Mouse (Mus musculus): Measurements from ENCODE around the gene Tnrc6c. TPM values are rescaled to one million over a fixed set of nuclear protein-coding genes. Genes with fewer than 3 reads are reported as not detected.

The Tnrc6c gene
- polyA plus RNA-seq, 1 experiment from 2014 or later: 12.6 TPM

DNA sequence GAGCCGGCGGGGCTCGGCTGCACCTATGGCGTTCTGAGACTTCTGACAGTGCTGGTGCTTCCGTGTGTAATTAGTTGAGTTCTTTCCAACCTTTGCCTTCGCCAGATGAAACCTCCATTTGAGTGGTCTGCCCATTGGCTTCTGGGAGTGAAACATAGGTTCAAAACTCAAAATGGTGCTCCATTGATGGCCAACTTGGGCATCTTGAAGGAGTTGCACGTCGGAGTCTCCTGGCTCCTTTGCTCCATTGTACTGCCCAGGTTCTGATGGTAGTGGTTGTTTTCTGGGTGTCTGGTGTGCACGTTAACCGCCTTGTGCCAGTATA is 1.9 kb downstream of the Tnrc6c start:
- Histone ChIP-seq H3K4me3 (ENCODE audit: low read depth, low read length) (peak overlapping the region; percentile 68), H3K4me2 (ENCODE audit: low read length) (peak overlapping the region; percentile 74), H3K36me3 (ENCODE audit: control insufficient read depth, insufficient read depth, low read length) (no peaks in the 10 kb centered on the region), H3K27ac (ENCODE audit: low read depth) (no peak overlapping the region), H3K27me3 (replicated peaks; ENCODE audit: control insufficient read depth, insufficient read depth, low read length) (no peaks in the 10 kb centered on the region), H3K4me1 (replicated peaks; ENCODE audit: control insufficient read depth, insufficient read depth, low read length) (peaks cover 37% of the 10 kb centered on the region), H3K9me3 (ENCODE audit: control insufficient read depth, low read length) (no peaks in the 10 kb centered on the region), H3K9ac (ENCODE audit: low read length) (peak overlapping the region; percentile 94)
- WGBS: 9% methylated on average over 10 of the region's 10 CpGs
- ATAC-seq (replicated peaks; ENCODE audit: low FRiP score, low TSS enrichment, low read depth): no peak
- DNase-seq (ENCODE audit: low spot score): peak; percentile 59

DNA sequence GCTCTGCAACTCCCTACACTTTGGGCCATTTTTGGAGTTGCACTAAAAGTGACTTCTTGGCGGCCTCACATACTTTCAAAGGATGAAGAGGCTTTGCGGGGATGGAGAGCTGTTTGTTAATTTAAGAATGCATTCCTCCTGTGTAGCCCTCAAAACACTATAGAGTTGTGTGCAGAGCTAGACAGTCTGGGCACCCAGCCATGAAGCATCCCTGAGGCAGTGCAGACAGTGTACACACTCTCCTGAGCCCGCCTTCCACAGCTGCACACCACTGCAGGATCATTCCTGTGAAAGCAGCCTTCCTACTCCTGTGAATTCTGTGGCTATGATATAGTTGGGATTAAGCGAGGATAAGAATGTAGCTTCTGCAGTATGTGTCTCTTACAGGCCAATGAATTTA is 4.9 kb downstream of the Tnrc6c start:
- H3K36me3 ChIP-seq (ENCODE audit: control insufficient read depth, insufficient read depth, low read length): no peaks in the 10 kb centered on the region
- H3K27me3 ChIP-seq (replicated peaks; ENCODE audit: control insufficient read depth, insufficient read depth, low read length): no peaks in the 10 kb centered on the region
- H3K4me1 ChIP-seq (replicated peaks; ENCODE audit: control insufficient read depth, insufficient read depth, low read length): peaks cover 29% of the 10 kb centered on the region
- H3K4me2 ChIP-seq (ENCODE audit: low read length): no peak overlapping the region
- H3K27ac ChIP-seq (ENCODE audit: low read depth): no peak overlapping the region
- DNase-seq (ENCODE audit: low spot score): peak; percentile 70
- H3K9me3 ChIP-seq (ENCODE audit: control insufficient read depth, low read length): no peaks in the 10 kb centered on the region
- no peak overlapping the region for H3K9ac ChIP-seq (ENCODE audit: low read length)
- H3K4me3 ChIP-seq (ENCODE audit: low read depth, low read length): no peak overlapping the region
- 42% methylated on average over 4 of the region's 4 CpGs for WGBS
- no peak for ATAC-seq (replicated peaks; ENCODE audit: low FRiP score, low TSS enrichment, low read depth)

DNA sequence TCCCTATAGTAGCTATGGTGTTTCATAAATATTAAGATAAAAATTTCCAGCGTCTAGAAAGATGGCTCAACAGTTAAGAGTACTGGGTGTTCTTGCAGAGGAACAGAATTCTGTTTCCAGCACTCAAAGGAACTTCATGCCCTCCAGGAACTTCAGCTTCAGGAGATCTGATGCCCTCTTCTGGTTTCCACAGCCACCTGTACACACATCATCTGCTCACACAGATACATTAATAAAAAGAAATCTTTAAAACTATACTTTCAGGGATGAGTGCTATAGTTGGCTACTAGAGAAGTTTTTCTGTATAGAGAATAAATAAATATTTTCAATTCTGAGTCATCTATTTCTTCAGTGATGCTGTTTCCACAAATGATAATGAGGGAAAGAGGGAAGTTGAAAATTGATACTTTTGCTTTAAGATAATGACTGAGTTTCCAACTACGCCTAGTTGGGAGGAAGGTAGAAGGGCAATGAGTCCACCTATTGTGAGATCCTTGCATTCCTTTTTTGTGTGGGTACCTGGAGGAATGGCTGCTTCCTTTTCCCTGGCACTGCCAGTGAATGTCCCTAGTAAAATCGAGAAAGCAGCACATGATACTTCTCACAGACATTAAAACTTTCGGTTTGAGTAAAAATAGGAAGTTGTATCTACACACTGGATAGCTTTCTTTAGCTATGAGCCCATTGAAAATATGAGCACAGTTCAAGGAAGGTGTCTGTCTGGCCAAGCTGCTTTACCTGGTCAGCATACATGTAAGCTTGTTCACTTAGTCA is 9.1 kb downstream of the Tnrc6c start:
- ATAC-seq (replicated peaks; ENCODE audit: low FRiP score, low TSS enrichment, low read depth) (no peak), DNase-seq (ENCODE audit: low spot score) (no peak)
- Histone ChIP-seq H3K9me3 (ENCODE audit: control insufficient read depth, low read length) (no peaks in the 10 kb centered on the region), H3K27ac (ENCODE audit: low read depth) (no peak overlapping the region), H3K9ac (ENCODE audit: low read length) (no peak overlapping the region), H3K4me1 (replicated peaks; ENCODE audit: control insufficient read depth, insufficient read depth, low read length) (peaks cover 15% of the 10 kb centered on the region), H3K4me3 (ENCODE audit: low read depth, low read length) (no peak overlapping the region), H3K36me3 (ENCODE audit: control insufficient read depth, insufficient read depth, low read length) (no peaks in the 10 kb centered on the region), H3K27me3 (replicated peaks; ENCODE audit: control insufficient read depth, insufficient read depth, low read length) (no peaks in the 10 kb centered on the region), H3K4me2 (ENCODE audit: low read length) (no peak overlapping the region)
- WGBS: 83% methylated on average over 4 of the region's 4 CpGs

DNA sequence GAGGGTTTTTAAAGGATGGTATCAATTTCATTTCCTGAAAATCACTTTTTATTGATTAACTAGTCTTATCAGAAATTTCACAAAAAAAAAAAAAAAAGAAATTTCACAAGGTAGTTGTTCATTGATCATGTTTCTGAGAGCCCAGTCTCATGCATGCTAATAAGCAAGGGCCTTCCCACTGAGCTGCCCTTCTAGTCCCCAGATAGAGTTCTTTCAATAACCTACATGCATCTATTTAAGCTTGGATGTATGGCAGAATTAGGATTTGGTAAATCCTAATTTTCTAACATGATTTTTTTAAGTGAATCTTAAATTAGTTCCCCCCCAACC is 9.7 kb downstream of the Tnrc6c start:
- Histone ChIP-seq H3K27ac (ENCODE audit: low read depth) (no peak overlapping the region), H3K9ac (ENCODE audit: low read length) (no peak overlapping the region), H3K36me3 (ENCODE audit: control insufficient read depth, insufficient read depth, low read length) (no peaks in the 10 kb centered on the region), H3K9me3 (ENCODE audit: control insufficient read depth, low read length) (no peaks in the 10 kb centered on the region), H3K4me2 (ENCODE audit: low read length) (no peak overlapping the region), H3K4me3 (ENCODE audit: low read depth, low read length) (no peak overlapping the region), H3K27me3 (replicated peaks; ENCODE audit: control insufficient read depth, insufficient read depth, low read length) (no peaks in the 10 kb centered on the region), H3K4me1 (replicated peaks; ENCODE audit: control insufficient read depth, insufficient read depth, low read length) (peaks cover 12% of the 10 kb centered on the region)
- ATAC-seq (replicated peaks; ENCODE audit: low FRiP score, low TSS enrichment, low read depth) (no peak), DNase-seq (ENCODE audit: low spot score) (no peak)

DNA sequence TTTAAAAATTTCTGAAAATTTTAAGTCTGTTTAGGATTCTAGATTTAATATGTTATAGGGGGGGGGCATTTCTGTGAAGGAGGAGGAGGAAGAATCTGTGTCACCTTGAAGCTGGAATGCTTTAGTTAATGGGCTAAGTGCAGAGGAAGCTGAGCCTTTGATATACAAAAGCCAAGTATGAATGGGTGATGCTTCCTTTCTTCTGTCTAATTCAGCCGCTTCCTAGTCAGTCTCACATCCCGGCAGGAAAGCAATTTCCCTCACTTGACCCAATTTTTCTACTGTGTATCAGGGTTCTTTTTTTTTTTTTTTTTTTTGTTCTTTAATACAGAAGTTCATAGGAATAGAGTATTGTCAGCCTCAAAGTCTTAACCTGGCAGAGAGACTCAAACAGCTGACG is 11.1 kb downstream of the Tnrc6c start:
- H3K4me1 ChIP-seq (replicated peaks; ENCODE audit: control insufficient read depth, insufficient read depth, low read length): 0 out of 2 replicates have a peak, but pooled peaks cover 6% of the 10 kb centered on the region
- no peaks in the 10 kb centered on the region for H3K9me3 ChIP-seq (ENCODE audit: control insufficient read depth, low read length)
- no peak overlapping the region for H3K4me2 ChIP-seq (ENCODE audit: low read length)
- no peak for ATAC-seq (replicated peaks; ENCODE audit: low FRiP score, low TSS enrichment, low read depth)
- no peak overlapping the region for H3K27ac ChIP-seq (ENCODE audit: low read depth)
- no peak overlapping the region for H3K4me3 ChIP-seq (ENCODE audit: low read depth, low read length)
- 62% methylated on average over 3 of the region's 3 CpGs for WGBS
- DNase-seq (ENCODE audit: low spot score): peak; percentile 13
- no peaks in the 10 kb centered on the region for H3K27me3 ChIP-seq (replicated peaks; ENCODE audit: control insufficient read depth, insufficient read depth, low read length)
- H3K36me3 ChIP-seq (ENCODE audit: control insufficient read depth, insufficient read depth, low read length): no peaks in the 10 kb centered on the region
- no peak overlapping the region for H3K9ac ChIP-seq (ENCODE audit: low read length)

DNA sequence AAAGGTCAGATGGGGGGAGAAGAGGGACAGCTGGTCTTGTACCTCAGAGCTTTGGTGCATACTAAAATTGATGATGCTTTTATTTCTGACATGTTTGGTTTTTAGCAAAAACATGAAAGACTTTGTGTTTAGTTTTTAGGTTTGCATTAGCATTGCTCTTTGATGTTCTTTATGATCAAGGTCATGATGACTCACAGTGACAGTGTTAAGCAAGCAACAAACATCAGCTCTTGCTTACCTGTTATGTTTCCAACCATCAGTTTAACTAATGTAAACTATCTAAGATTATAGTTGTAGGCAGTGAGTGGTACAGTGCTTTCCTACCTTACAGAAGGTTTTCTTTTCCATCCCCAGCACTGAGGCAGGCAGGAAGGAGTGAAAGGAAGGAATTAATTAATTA is 12.5 kb downstream of the Tnrc6c start:
- Histone ChIP-seq H3K4me2 (ENCODE audit: low read length) (no peak overlapping the region), H3K9ac (ENCODE audit: low read length) (no peak overlapping the region), H3K4me1 (replicated peaks; ENCODE audit: control insufficient read depth, insufficient read depth, low read length) (0 out of 2 replicates have a peak, but pooled peaks cover 6% of the 10 kb centered on the region), H3K27me3 (replicated peaks; ENCODE audit: control insufficient read depth, insufficient read depth, low read length) (no peaks in the 10 kb centered on the region), H3K27ac (ENCODE audit: low read depth) (no peak overlapping the region), H3K36me3 (ENCODE audit: control insufficient read depth, insufficient read depth, low read length) (no peaks in the 10 kb centered on the region), H3K4me3 (ENCODE audit: low read depth, low read length) (no peak overlapping the region), H3K9me3 (ENCODE audit: control insufficient read depth, low read length) (no peaks in the 10 kb centered on the region)
- ATAC-seq (replicated peaks; ENCODE audit: low FRiP score, low TSS enrichment, low read depth): no peak
- DNase-seq (ENCODE audit: low spot score): no peak

DNA sequence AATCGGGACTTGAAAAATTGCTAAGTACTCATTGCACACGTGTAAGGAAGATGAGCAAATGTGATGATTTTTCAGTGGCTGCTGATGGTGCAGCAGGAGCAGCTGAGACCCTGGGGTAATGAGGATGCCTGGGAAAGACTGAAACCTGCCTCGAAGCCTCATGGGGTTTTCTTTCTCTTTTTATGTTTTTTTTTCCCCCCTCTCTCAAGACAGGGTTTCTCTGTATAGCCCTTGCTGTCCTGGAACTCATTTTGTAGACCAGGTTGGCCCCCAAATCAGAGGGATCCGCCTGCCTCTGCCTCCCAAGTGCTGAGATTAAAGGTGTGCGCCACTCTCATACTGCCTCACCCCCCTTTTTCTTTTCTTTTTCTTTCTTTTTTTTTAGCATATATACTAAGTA is 13.1 kb downstream of the Tnrc6c start:
- ATAC-seq (replicated peaks; ENCODE audit: low FRiP score, low TSS enrichment, low read depth) (no peak), DNase-seq (ENCODE audit: low spot score) (no peak)
- H3K4me2 ChIP-seq (ENCODE audit: low read length): no peak overlapping the region
- WGBS: 88% methylated on average over 5 of the region's 5 CpGs
- H3K4me3 ChIP-seq (ENCODE audit: low read depth, low read length): no peak overlapping the region
- H3K9ac ChIP-seq (ENCODE audit: low read length): no peak overlapping the region
- H3K4me1 ChIP-seq (replicated peaks; ENCODE audit: control insufficient read depth, insufficient read depth, low read length): 0 out of 2 replicates have a peak, but pooled peaks cover 6% of the 10 kb centered on the region
- H3K9me3 ChIP-seq (ENCODE audit: control insufficient read depth, low read length): no peaks in the 10 kb centered on the region
- H3K27ac ChIP-seq (ENCODE audit: low read depth): no peak overlapping the region
- H3K27me3 ChIP-seq (replicated peaks; ENCODE audit: control insufficient read depth, insufficient read depth, low read length): no peaks in the 10 kb centered on the region
- no peaks in the 10 kb centered on the region for H3K36me3 ChIP-seq (ENCODE audit: control insufficient read depth, insufficient read depth, low read length)

DNA sequence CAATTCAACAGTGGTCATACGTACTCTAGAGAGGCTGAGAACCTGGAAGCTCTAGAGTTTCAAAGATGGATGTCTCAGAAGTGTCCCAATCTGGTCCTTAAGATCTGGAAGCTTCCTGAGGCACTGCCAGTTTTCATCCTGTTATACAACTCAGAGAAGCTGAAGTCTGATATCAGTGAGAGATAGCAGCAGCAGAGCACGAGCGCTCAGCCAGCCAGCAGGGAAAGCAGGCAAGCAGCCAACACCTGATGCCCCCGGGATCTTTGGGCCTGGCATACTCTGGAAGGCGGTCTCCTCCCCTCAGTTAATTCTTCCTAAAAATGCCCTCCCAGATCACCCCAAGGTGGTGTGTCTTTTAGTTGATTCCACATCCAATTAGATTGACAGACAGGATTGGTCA is 13.7 kb downstream of the Tnrc6c start:
- 70% methylated on average over 5 of the region's 5 CpGs for WGBS
- Histone ChIP-seq H3K9ac (ENCODE audit: low read length) (no peak overlapping the region), H3K27ac (ENCODE audit: low read depth) (no peak overlapping the region), H3K27me3 (replicated peaks; ENCODE audit: control insufficient read depth, insufficient read depth, low read length) (no peaks in the 10 kb centered on the region), H3K4me3 (ENCODE audit: low read depth, low read length) (no peak overlapping the region), H3K4me1 (replicated peaks; ENCODE audit: control insufficient read depth, insufficient read depth, low read length) (0 out of 2 replicates have a peak, but pooled peaks cover 6% of the 10 kb centered on the region), H3K36me3 (ENCODE audit: control insufficient read depth, insufficient read depth, low read length) (no peaks in the 10 kb centered on the region), H3K9me3 (ENCODE audit: control insufficient read depth, low read length) (no peaks in the 10 kb centered on the region), H3K4me2 (ENCODE audit: low read length) (no peak overlapping the region)
- ATAC-seq (replicated peaks; ENCODE audit: low FRiP score, low TSS enrichment, low read depth): no peak
- no peak for DNase-seq (ENCODE audit: low spot score)

DNA sequence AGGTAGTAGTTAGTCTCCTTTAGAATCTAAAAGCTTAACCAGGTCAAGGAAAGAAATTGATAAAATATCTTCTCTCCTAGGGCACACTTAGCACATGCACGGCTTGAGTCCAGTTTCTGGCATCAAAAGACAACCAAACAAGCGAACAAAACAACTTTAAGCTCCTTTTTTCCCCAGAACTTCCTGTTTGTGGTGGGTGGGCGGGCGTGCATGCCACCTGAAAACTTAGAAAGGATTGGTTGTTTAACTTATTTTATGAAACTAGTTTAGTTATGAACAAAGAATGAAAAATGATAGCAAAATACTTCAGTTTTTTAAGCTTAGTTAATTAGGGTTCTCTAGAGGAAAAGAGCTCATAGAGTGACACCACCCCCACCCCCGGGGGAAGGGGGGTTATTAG is 17.5 kb downstream of the Tnrc6c start:
- H3K9ac ChIP-seq (ENCODE audit: low read length): no peak overlapping the region
- 88% methylated on average over 5 of the region's 5 CpGs for WGBS
- no peak for ATAC-seq (replicated peaks; ENCODE audit: low FRiP score, low TSS enrichment, low read depth)

More for the DNA sequence above, 17.5 kb downstream of the Tnrc6c start:
- DNase-seq (ENCODE audit: low spot score): no peak
- Histone ChIP-seq H3K36me3 (ENCODE audit: control insufficient read depth, insufficient read depth, low read length) (no peaks in the 10 kb centered on the region), H3K9me3 (ENCODE audit: control insufficient read depth, low read length) (no peaks in the 10 kb centered on the region), H3K4me2 (ENCODE audit: low read length) (no peak overlapping the region), H3K4me3 (ENCODE audit: low read depth, low read length) (no peak overlapping the region), H3K4me1 (replicated peaks; ENCODE audit: control insufficient read depth, insufficient read depth, low read length) (0 out of 2 replicates have a peak, but pooled peaks cover 2% of the 10 kb centered on the region), H3K27me3 (replicated peaks; ENCODE audit: control insufficient read depth, insufficient read depth, low read length) (no peaks in the 10 kb centered on the region), H3K27ac (ENCODE audit: low read depth) (no peak overlapping the region)

Data from intestine, embryonic 14.5 days (tissue).